Mouse (Mus musculus) MEL (cell line): ENCODE results near the gene Tmem182. TPM values are rescaled to one million over a fixed set of nuclear protein-coding genes. Genes with fewer than 3 reads are reported as not detected.
A peak's percentile ranks its signal among the peaks of the same experiment; 100 is the strongest.

Source experiments
- DNase-seq: peaks from one replicate; pipeline ENCODE4 v3.0.0; 2011; ENCODE audit warnings: low read depth, low spot score
- H3K27ac ChIP-seq: 2 replicates; pipeline ENCODE4 v1.5.1; 2012; ENCODE audit warnings: low read depth, mild to moderate bottlenecking, control low read depth, low read length, moderate library complexity; ENCODE audit not compliant: control insufficient read depth
- H3K27me3 ChIP-seq, 2 experiments: fragments of 150-350 bp in 1 of 2; sonication (generic) in 1 of 2; 2 replicates each; pipeline ENCODE4 v1.6.1; 2012; ENCODE audit warnings: low read length in 2 of 2, mild to moderate bottlenecking in 2 of 2, improper control_type of control experiment in 1 of 2, moderate library complexity in 1 of 2; ENCODE audit not compliant: insufficient read depth in 2 of 2, control insufficient read depth in 1 of 2
- H3K36me3 ChIP-seq, 2 experiments: 2 replicates each; pipeline ENCODE4 v1.6.1; 2012 to 2014; ENCODE audit warnings: low read length in 2 of 2, improper control_type of control experiment in 1 of 2, inconsistent platforms in 1 of 2, mild to moderate bottlenecking in 1 of 2; ENCODE audit not compliant: insufficient read depth in 2 of 2, control insufficient read depth in 1 of 2
- H3K4me1 ChIP-seq, 2 experiments: fragments of 150-350 bp in 1 of 2; sonication (generic) in 1 of 2; 2 replicates each; pipeline ENCODE4 v1.6.1; 2012; ENCODE audit warnings: low read length in 2 of 2, improper control_type of control experiment in 1 of 2, mild to moderate bottlenecking in 1 of 2; ENCODE audit not compliant: insufficient read depth in 2 of 2, control insufficient read depth in 1 of 2
- H3K4me3 ChIP-seq, 2 experiments: fragments of 150-350 bp in 1 of 2; sonication (generic) in 1 of 2; 2 replicates each; pipeline ENCODE4 v1.5.1; 2012; ENCODE audit warnings: low read depth in 2 of 2, low read length in 2 of 2, mild to moderate bottlenecking in 2 of 2, moderate library complexity in 2 of 2, control low read depth in 1 of 2, improper control_type of control experiment in 1 of 2; ENCODE audit not compliant: control insufficient read depth in 1 of 2, insufficient read depth in 1 of 2
- H3K79me2 ChIP-seq: 2 replicates; pipeline ENCODE4 v1.6.1; 2012; ENCODE audit warnings: mild to moderate bottlenecking, low read length, moderate library complexity; ENCODE audit not compliant: control insufficient read depth, poor library complexity, insufficient read depth
- H3K9ac ChIP-seq: 2 replicates; pipeline ENCODE4 v1.6.1; 2012; ENCODE audit warnings: low read depth, mild to moderate bottlenecking, control low read depth, low read length, moderate library complexity; ENCODE audit not compliant: control insufficient read depth, poor library complexity, severe bottlenecking
- H3K9me3 ChIP-seq: fragments of 150-350 bp; sonication (generic); replicated peaks from 2 replicates; pipeline ENCODE4 v1.6.1; 2012; ENCODE audit warnings: mild to moderate bottlenecking, low read length, improper control_type of control experiment, moderate library complexity; ENCODE audit not compliant: insufficient read depth
- CTCF ChIP-seq, 3 experiments: IDR thresholded peaks in 2 of 3; conservative IDR thresholded peaks in 1 of 3; 2 replicates each; pipeline ENCODE4 v1.5.1; 2011 to 2012; ENCODE audit warnings: low read length in 3 of 3, low read depth in 2 of 3, mild to moderate bottlenecking in 2 of 3, improper control_type of control experiment in 1 of 3, inconsistent platforms in 1 of 3, mixed read lengths in 1 of 3, moderate library complexity in 1 of 3; ENCODE audit not compliant: control insufficient read depth in 1 of 3, insufficient read depth in 1 of 3, poor library complexity in 1 of 3, severe bottlenecking in 1 of 3
- EP300 ChIP-seq, 2 experiments: IDR thresholded peaks; 2 replicates each; pipeline ENCODE4 v1.6.1; 2011; ENCODE audit warnings: improper control_type of control experiment in 2 of 2, low read length in 2 of 2, low read depth in 1 of 2, mild to moderate bottlenecking in 1 of 2
- ETS1 ChIP-seq: IDR thresholded peaks from 2 replicates; pipeline ENCODE4 v1.6.1; 2012; ENCODE audit warnings: low read depth, mild to moderate bottlenecking, inconsistent platforms, low read length, improper control_type of control experiment, moderate library complexity
- NRF1 ChIP-seq: IDR thresholded peaks from 2 replicates; pipeline ENCODE4 v1.6.1; 2014; ENCODE audit warnings: low read depth, mild to moderate bottlenecking, inconsistent platforms, low read length, improper control_type of control experiment, moderate library complexity; ENCODE audit not compliant: poor library complexity, insufficient read depth, severe bottlenecking
- RAD21 ChIP-seq: IDR thresholded peaks from 2 replicates; pipeline ENCODE4 v1.6.1; 2011; ENCODE audit warnings: mild to moderate bottlenecking, low read depth, low read length, improper control_type of control experiment
- SIN3A ChIP-seq: IDR thresholded peaks from 2 replicates; pipeline ENCODE4 v1.6.1; 2012; ENCODE audit warnings: low read length, improper control_type of control experiment, inconsistent platforms
- TAL1 ChIP-seq: IDR thresholded peaks from 2 replicates; pipeline ENCODE4 v1.6.1; 2012; ENCODE audit warnings: mild to moderate bottlenecking, inconsistent platforms, low read length, moderate library complexity, mixed read lengths
- ZKSCAN1 ChIP-seq: IDR thresholded peaks from 2 replicates; pipeline ENCODE4 v1.6.1; 2012; ENCODE audit warnings: low read depth, mild to moderate bottlenecking, inconsistent platforms, low read length, improper control_type of control experiment, moderate library complexity
- polyA plus RNA-seq, 2 experiments: library from polyadenylated mRNA; stranded (reverse) in 1 of 2; unstranded in 1 of 2; fragments of >175 nt in 1 of 2; fragments of >200 nt in 1 of 2; gene quantifications; 2 replicates each; pipeline versions ENCODE4 v1.2.1 to v1.2.4; 2012; ENCODE audit warnings: low replicate concordance in 2 of 2, low read depth in 1 of 2; ENCODE audit not compliant: insufficient read length in 2 of 2, insufficient read depth in 1 of 2, missing spikeins in 1 of 2
- total RNA-seq: library from RNA; depleted of rRNA; stranded (reverse); fragments of 300-350 nt; gene quantifications from 2 replicates; pipeline ENCODE4 v1.2.3, GENCODE M21; 2012

The Tmem182 gene
- total and polyA plus RNA-seq, 3 experiments, result not detected

- Histone ChIP-seq H3K4me1 (no peaks in the 10 kb centered on the region), H3K9ac (no peak overlapping the region), H3K27ac (no peak overlapping the region), H3K9me3 (no peaks in the 10 kb centered on the region), H3K4me3 (no peak overlapping the region), H3K36me3 (no peaks in the 10 kb centered on the region), H3K27me3 (no peaks in the 10 kb centered on the region), H3K79me2 (no peaks in the 10 kb centered on the region)
- DNase-seq, result no peak
- TF ChIP-seq NRF1, result no peak
- TF ChIP-seq ZKSCAN1, result no peak
Measured at GRCm38 (mm10) chr1:40883856-40884255, 78.5 kb downstream of the Tmem182 start.

DNA sequence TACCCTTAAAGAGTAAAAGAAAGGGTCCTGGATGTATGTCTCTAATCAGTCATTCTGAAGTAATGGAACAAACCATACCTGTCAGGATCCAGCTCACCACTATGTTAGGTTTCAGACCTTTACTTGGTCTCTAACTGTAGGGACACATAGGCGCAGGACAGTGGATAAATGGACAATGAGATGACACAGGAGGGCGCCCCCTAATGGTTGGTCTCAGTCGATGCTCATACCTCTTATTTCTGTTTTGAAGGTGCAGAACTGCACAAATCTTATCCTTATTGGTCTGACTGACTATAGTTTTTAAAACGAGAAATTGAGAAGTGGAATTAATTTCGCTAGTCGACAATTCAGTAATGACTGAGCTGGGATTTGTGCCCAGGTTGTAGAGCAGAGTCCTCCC lies 79.5 kb downstream of the Tmem182 start:
- TF ChIP-seq CTCF (IDR thresholded peaks at IDR 0.05 in 2 of 3, conservative IDR thresholded peaks at IDR 0.05 in 1 of 3; ENCODE audit: control insufficient read depth in 1 of 3, insufficient read depth in 1 of 3, low read depth in 2 of 3, low read length in 3 of 3, poor library complexity in 1 of 3, severe bottlenecking in 1 of 3) (peak in 1 of 3 experiments; percentile 11; a peak in 1 of 6 replicates), TAL1 (no peak)
- Histone ChIP-seq H3K27ac (no peak overlapping the region), H3K36me3 (no peaks in the 10 kb centered on the region), H3K9ac (no peak overlapping the region), H3K9me3 (no peaks in the 10 kb centered on the region), H3K79me2 (no peaks in the 10 kb centered on the region), H3K4me3 (no peak overlapping the region), H3K27me3 (no peaks in the 10 kb centered on the region), H3K4me1 (no peaks in the 10 kb centered on the region)
- no peak for DNase-seq

- no peak overlapping the region for H3K4me3 ChIP-seq
- no peaks in the 10 kb centered on the region for H3K36me3 ChIP-seq
- H3K4me1 ChIP-seq, result no peaks in the 10 kb centered on the region
- no peak for TF ChIP-seq RAD21
- 0 out of 6 replicates have a peak, but pooled peaks of 1 of the 3 experiments have one; percentile 7 for TF ChIP-seq CTCF (IDR thresholded peaks at IDR 0.05 in 2 of 3, conservative IDR thresholded peaks at IDR 0.05 in 1 of 3; ENCODE audit: control insufficient read depth in 1 of 3, insufficient read depth in 1 of 3, low read depth in 2 of 3, low read length in 3 of 3, poor library complexity in 1 of 3, severe bottlenecking in 1 of 3)
- no peak for DNase-seq
- H3K79me2 ChIP-seq, result no peaks in the 10 kb centered on the region
- no peaks in the 10 kb centered on the region for H3K27me3 ChIP-seq
- no peaks in the 10 kb centered on the region for H3K9me3 ChIP-seq
- no peak overlapping the region for H3K27ac ChIP-seq
- H3K9ac ChIP-seq, result no peak overlapping the region
Measured at GRCm38 (mm10) chr1:40887673-40888072, 82.3 kb downstream of the Tmem182 start.

DNA sequence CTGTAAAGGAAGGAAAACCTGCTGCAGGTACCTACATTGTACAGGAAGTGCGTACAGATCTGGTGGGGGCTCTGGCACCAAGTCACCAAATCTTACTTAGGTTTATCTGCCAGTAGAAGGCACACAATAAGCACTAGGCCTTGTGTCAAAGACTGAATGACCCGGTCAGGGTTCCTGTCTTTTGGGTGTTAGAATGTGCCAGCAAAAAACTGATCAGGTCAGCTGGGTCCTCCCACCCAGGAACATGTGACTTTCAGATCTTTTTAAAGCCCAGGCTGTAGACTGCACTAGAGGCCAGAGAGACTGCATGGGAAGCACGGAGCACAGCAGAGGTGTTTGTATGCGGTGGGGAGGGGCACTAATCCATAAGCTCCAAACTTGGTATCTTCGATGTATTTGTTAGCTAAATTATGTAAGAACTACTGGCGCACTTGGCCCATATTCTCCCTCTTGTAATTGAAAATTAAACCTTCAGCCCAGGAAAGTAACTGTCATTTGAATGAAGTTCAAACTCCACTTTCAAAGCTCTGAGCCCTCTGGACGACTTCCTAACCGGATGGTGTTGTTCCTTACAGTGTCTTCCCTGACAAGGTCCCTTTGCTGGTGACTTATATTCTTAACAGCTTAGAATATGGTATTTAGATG lies 83.1 kb downstream of the Tmem182 start:
- Histone ChIP-seq H3K4me1 (no peaks in the 10 kb centered on the region), H3K36me3 (no peaks in the 10 kb centered on the region)
- no peak for TF ChIP-seq ETS1
- no peak for TF ChIP-seq SIN3A
- no peak for TF ChIP-seq EP300 (IDR thresholded peaks at IDR 0.05; ENCODE audit: low read depth in 1 of 2, low read length in 2 of 2)

More for the DNA sequence above, 83.1 kb downstream of the Tmem182 start:
- no peak overlapping the region for H3K4me3 ChIP-seq
- H3K27me3 ChIP-seq, result no peaks in the 10 kb centered on the region
- H3K9me3 ChIP-seq, result no peaks in the 10 kb centered on the region
- no peak overlapping the region for H3K9ac ChIP-seq
- DNase-seq, result no peak
- no peak overlapping the region for H3K27ac ChIP-seq
- no peaks in the 10 kb centered on the region for H3K79me2 ChIP-seq
